Mouse (Mus musculus): Measurements from ENCODE around the gene Hbp1.

DNA sequence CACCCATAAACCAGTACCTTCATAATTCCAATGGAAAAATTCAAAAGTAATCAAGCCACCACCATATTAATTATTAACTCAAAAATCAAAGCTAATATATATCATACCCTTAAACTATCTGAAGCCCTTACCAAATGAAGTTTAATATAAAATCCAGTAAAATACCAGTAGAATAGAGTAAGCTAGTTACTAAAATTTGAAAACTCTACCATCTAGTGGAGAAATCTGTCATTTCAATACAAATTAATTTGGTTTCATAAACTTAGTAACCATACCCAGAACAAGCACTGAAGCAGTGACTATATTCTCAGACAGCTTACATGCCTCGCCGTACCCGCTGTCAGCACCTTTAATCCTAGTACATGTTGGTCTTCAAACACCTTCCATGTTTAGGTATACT, 18.5 kb downstream of the Hbp1 start:
- TF ChIP-seq CTCF (IDR thresholded peaks at IDR 0.05; ENCODE audit: low read depth) = no peak
- no peak for TF ChIP-seq EP300 (optimal IDR thresholded peaks at IDR 0.05)

Measured in stomach, postnatal 0 days (tissue).